Mouse (Mus musculus) CH12.LX (cell line): ENCODE results near the gene Samd4b. TPM values are rescaled to one million over a fixed set of nuclear protein-coding genes. Genes with fewer than 3 reads are reported as not detected.

ENCODE experiments used
- DNase-seq: peaks from one replicate; pipeline ENCODE4 v3.0.0-alpha.2; 2013; ENCODE audit errors: extremely low read depth
- H3K27ac ChIP-seq: 2 replicates; pipeline ENCODE4 v1.5.1; 2012; ENCODE audit warnings: low read depth, mild to moderate bottlenecking, control low read depth, moderate library complexity; ENCODE audit not compliant: insufficient read depth
- H3K27me3 ChIP-seq: replicated peaks from 2 replicates; pipeline ENCODE3; 2012; ENCODE audit warnings: inconsistent platforms
- H3K36me3 ChIP-seq, 2 experiments: replicated peaks in 1 of 2; 2 replicates each; pipeline versions ENCODE3 to v1.6.1; 2012; ENCODE audit warnings: inconsistent platforms in 1 of 2, low read length in 1 of 2, mild to moderate bottlenecking in 1 of 2, mixed read lengths in 1 of 2, moderate library complexity in 1 of 2; ENCODE audit not compliant: control insufficient read depth in 1 of 2, insufficient read depth in 1 of 2
- H3K4me1 ChIP-seq, 2 experiments: 2 replicates each; pipeline ENCODE4 v1.6.1; 2012; ENCODE audit warnings: inconsistent platforms in 1 of 2, moderate library complexity in 1 of 2; ENCODE audit not compliant: insufficient read depth in 2 of 2, control insufficient read depth in 1 of 2
- H3K4me2 ChIP-seq: 2 replicates; pipeline ENCODE4 v1.6.1; 2012; ENCODE audit warnings: low read depth, mild to moderate bottlenecking, control low read depth; ENCODE audit not compliant: poor library complexity, insufficient read depth, severe bottlenecking
- H3K4me3 ChIP-seq, 3 experiments: fragments of 150-350 bp in 1 of 3; sonication (generic) in 1 of 3; replicated peaks in 1 of 3; 2 replicates each; pipeline versions ENCODE3 to v1.5.1; 2011 to 2012; ENCODE audit warnings: low read depth in 2 of 3, low read length in 2 of 3, mild to moderate bottlenecking in 2 of 3, moderate library complexity in 2 of 3, control low read depth in 1 of 3, improper control_type of control experiment in 1 of 3, inconsistent platforms in 1 of 3, mixed read lengths in 1 of 3; ENCODE audit not compliant: poor library complexity in 1 of 3
- H3K79me2 ChIP-seq: replicated peaks from 2 replicates; pipeline ENCODE4 v1.6.1; 2012; ENCODE audit warnings: mild to moderate bottlenecking, moderate library complexity; ENCODE audit not compliant: control insufficient read depth, poor library complexity, insufficient read depth, severe bottlenecking; ENCODE audit errors: extremely low read depth
- H3K9ac ChIP-seq: 2 replicates; pipeline ENCODE4 v1.6.1; 2012; ENCODE audit warnings: low read depth, mild to moderate bottlenecking, control low read depth, moderate library complexity; ENCODE audit not compliant: insufficient read depth
- H3K9me3 ChIP-seq: replicated peaks from 2 replicates; pipeline ENCODE3; 2012; ENCODE audit warnings: low read length, inconsistent platforms, mixed read lengths
- ETS1 ChIP-seq: conservative IDR thresholded peaks from 2 replicates; pipeline ENCODE4 v1.6.1; 2012; ENCODE audit warnings: low read depth, mild to moderate bottlenecking, inconsistent platforms, low read length, improper control_type of control experiment, moderate library complexity
- GABPA ChIP-seq: IDR thresholded peaks from 2 replicates; pipeline ENCODE4 v1.6.1; 2012; ENCODE audit warnings: low read depth, low read length, improper control_type of control experiment, inconsistent platforms; ENCODE audit not compliant: insufficient replicate concordance
- IRF4 ChIP-seq: IDR thresholded peaks from 2 replicates; pipeline ENCODE4 v1.6.1; 2014; ENCODE audit warnings: low read depth, mild to moderate bottlenecking, inconsistent platforms, low read length, improper control_type of control experiment
- JUN ChIP-seq: IDR thresholded peaks from 2 replicates; pipeline ENCODE4 v1.6.1; 2011; ENCODE audit warnings: low read depth, mild to moderate bottlenecking, low read length, improper control_type of control experiment, moderate library complexity; ENCODE audit not compliant: insufficient read depth
- KAT2A ChIP-seq: IDR thresholded peaks from 2 replicates; pipeline ENCODE4 v1.6.1; 2012; ENCODE audit warnings: low read length, improper control_type of control experiment, inconsistent platforms; ENCODE audit not compliant: insufficient replicate concordance
- MAFK ChIP-seq: IDR thresholded peaks from 2 replicates; pipeline ENCODE4 v1.6.1; 2011; ENCODE audit warnings: low read length, improper control_type of control experiment; ENCODE audit not compliant: insufficient replicate concordance
- MAZ ChIP-seq: IDR thresholded peaks from 2 replicates; pipeline ENCODE4 v1.6.1; 2012; ENCODE audit warnings: low read depth, mild to moderate bottlenecking, inconsistent platforms, low read length, improper control_type of control experiment, moderate library complexity
- MXI1 ChIP-seq: IDR thresholded peaks from 2 replicates; pipeline ENCODE4 v1.6.1; 2011; ENCODE audit warnings: mild to moderate bottlenecking, low read depth, low read length, improper control_type of control experiment
- NRF1 ChIP-seq: IDR thresholded peaks from 2 replicates; pipeline ENCODE4 v1.6.1; 2014; ENCODE audit warnings: low read depth, mild to moderate bottlenecking, inconsistent platforms, low read length, improper control_type of control experiment, moderate library complexity
- PAX5 ChIP-seq: IDR thresholded peaks from 2 replicates; pipeline ENCODE4 v1.6.1; 2012; ENCODE audit warnings: low read length, inconsistent platforms, mixed read lengths
- POLR2A ChIP-seq: IDR thresholded peaks from 2 replicates; pipeline ENCODE4 v1.6.1; 2011; ENCODE audit warnings: low read depth, mild to moderate bottlenecking, improper control_type of control experiment, low read length
- RAD21 ChIP-seq: IDR thresholded peaks from 2 replicates; pipeline ENCODE4 v1.6.1; 2011; ENCODE audit warnings: low read depth, mild to moderate bottlenecking, low read length, improper control_type of control experiment, moderate library complexity
- TBP ChIP-seq: conservative IDR thresholded peaks from 2 replicates; pipeline ENCODE4 v1.6.1; 2011; ENCODE audit warnings: low read depth, low read length, improper control_type of control experiment
- TCF12 ChIP-seq: IDR thresholded peaks from 2 replicates; pipeline ENCODE4 v1.6.1; 2014; ENCODE audit warnings: low read depth, mild to moderate bottlenecking, inconsistent platforms, low read length, improper control_type of control experiment
- UBTF ChIP-seq: IDR thresholded peaks from 2 replicates; pipeline ENCODE4 v1.6.1; 2012; ENCODE audit warnings: low read depth, mild to moderate bottlenecking, inconsistent platforms, low read length, improper control_type of control experiment, moderate library complexity
- USF1 ChIP-seq: IDR thresholded peaks from 2 replicates; pipeline ENCODE4 v1.6.1; 2014; ENCODE audit warnings: low read depth, mild to moderate bottlenecking, inconsistent platforms, low read length, improper control_type of control experiment
- ZKSCAN1 ChIP-seq: IDR thresholded peaks from 2 replicates; pipeline ENCODE4 v1.6.1; 2012; ENCODE audit warnings: low read depth, inconsistent platforms, low read length, improper control_type of control experiment, borderline replicate concordance
- ZNF384 ChIP-seq: IDR thresholded peaks from 2 replicates; pipeline ENCODE4 v1.6.1; 2012; ENCODE audit warnings: low read depth, low read length, improper control_type of control experiment, inconsistent platforms
- dilution Hi-C: fragments of 300-500 bp; cut with MboI; formaldehyde crosslinking; loops from 2 replicates; pipeline ENCODE4 v1.14.3; 2020; ENCODE audit warnings: low sequenced_read_pairs; ENCODE audit not compliant: extremely low pct_unique_long_range_greater_than_20kb, extremely low pct_ligation_motif_present
- in situ Hi-C: fragments of 300-500 bp; cut with MboI; formaldehyde crosslinking; loops from 3 replicates; pipeline ENCODE4 v1.14.3; 2019; ENCODE audit warnings: low sequenced_read_pairs, low pct_ligation_motif_present, low pct_unique_long_range_greater_than_20kb, mixed read lengths
- polyA plus RNA-seq: library from polyadenylated mRNA; unstranded; fragments of >175 nt; gene quantifications from 2 replicates; pipeline ENCODE4 v1.2.1, GENCODE M21; 2012; ENCODE audit warnings: low read depth; ENCODE audit not compliant: insufficient read length
- total RNA-seq, 2 experiments: library from RNA; depleted of rRNA; stranded (reverse); fragments of 300-350 nt in 1 of 2; fragments of >200 nt in 1 of 2; gene quantifications; 2 replicates each; pipeline ENCODE4 v1.2.3; 2012 to 2014

Samd4b gene
- total and polyA plus RNA-seq, 3 experiments, result 3.7 to 24.6 (median 10.0) TPM

- H3K9ac ChIP-seq, result no peak overlapping the region
- dilution Hi-C loops (no loop called here), in situ Hi-C loops (no loop called here)
- TF ChIP-seq MXI1 (no peak), ZNF384 (no peak), GABPA (no peak), KAT2A (no peak), UBTF (no peak), IRF4 (no peak), NRF1 (no peak), TCF12 (no peak), ETS1 (no peak), PAX5 (no peak), TBP (no peak), USF1 (no peak), RAD21 (no peak)
- H3K36me3 ChIP-seq, result no peaks in the 10 kb centered on the region
- no peaks in the 10 kb centered on the region for H3K79me2 ChIP-seq
- H3K4me1 ChIP-seq, result no peaks in the 10 kb centered on the region
- H3K4me2 ChIP-seq, result 0 out of 2 replicates have a peak overlapping the region, but pooled peaks have one; percentile 38
- no peak overlapping the region for H3K4me3 ChIP-seq
- DNase-seq, result no peak
- H3K27me3 ChIP-seq, result no peaks in the 10 kb centered on the region
- H3K9me3 ChIP-seq, result no peaks in the 10 kb centered on the region
- H3K27ac ChIP-seq, result no peak overlapping the region
Measured at GRCm38 (mm10) chr7:28637511-28637910, 39.6 kb upstream of the Samd4b start.

GRCm38 (mm10) chr7:28634128-28634527, 36.2 kb upstream of the Samd4b start:
- Histone ChIP-seq H3K4me3 (no peak overlapping the region), H3K9ac (no peak overlapping the region)
- dilution Hi-C loops, result no loop called here

More at GRCm38 (mm10) chr7:28634128-28634527, 36.2 kb upstream of the Samd4b start:
- Histone ChIP-seq H3K9me3 (no peaks in the 10 kb centered on the region), H3K4me1 (no peaks in the 10 kb centered on the region), H3K79me2 (no peaks in the 10 kb centered on the region), H3K27me3 (peaks cover 5% of the 10 kb centered on the region), H3K36me3 (no peaks in the 10 kb centered on the region)
- no peak for TF ChIP-seq TCF12
- no peak for TF ChIP-seq ZKSCAN1
- TF ChIP-seq MAFK, result no peak
- no peak for TF ChIP-seq KAT2A
- no peak for TF ChIP-seq POLR2A
- TF ChIP-seq USF1, result no peak
- TF ChIP-seq MAZ, result no peak
- TF ChIP-seq JUN, result no peak
- TF ChIP-seq MXI1, result no peak
- TF ChIP-seq, all 38 proteins: peak for 0
- Histone ChIP-seq H3K27ac (no peak overlapping the region), H3K4me2 (no peak overlapping the region)
- no peak for DNase-seq
- in situ Hi-C loops, result no loop called here
